Mouse (Mus musculus): ENCODE results near the gene Lrrc4b. TPM values are rescaled to one million over a fixed set of nuclear protein-coding genes. Genes with fewer than 3 reads are reported as not detected.

The Lrrc4b gene
- total and polyA plus RNA-seq, 3 experiments = 30.1 to 34.1 (median 33.2) TPM

GRCm38 (mm10) chr7:44475046-44475614, 46.3 kb downstream of the Lrrc4b start:
- Histone ChIP-seq H3K79me2 (replicated peaks; ENCODE audit: control insufficient read depth, insufficient read depth, low read length) (no peaks in the 10 kb centered on the region), H3K9ac (ENCODE audit: low read depth, low read length) (no peak overlapping the region), H3K4me1 (ENCODE audit: control insufficient read depth, insufficient read depth, low read length) (peaks cover 4% of the 10 kb centered on the region; the same call in 1 of the 2 replicates), H3K27ac (peak overlapping the region; percentile 92; the same call in 1 of the 2 replicates), H3K4me3 (no peak overlapping the region), H3K27me3 (ENCODE audit: control insufficient read depth, insufficient read depth, low read length) (no peaks in the 10 kb centered on the region), H3K36me3 (ENCODE audit: control insufficient read depth, insufficient read depth, low read length) (no peaks in the 10 kb centered on the region)
- TF ChIP-seq CTCF (IDR thresholded peaks at IDR 0.05) (no peak), POLR2A (IDR thresholded peaks at IDR 0.05; ENCODE audit: insufficient read depth, low read depth, low read length) (no peak; the same call in 1 of the 2 replicates), EP300 (IDR thresholded peaks at IDR 0.05; ENCODE audit: insufficient read depth, low read depth, low read length) (no peak)
- intact Hi-C loops (cut with DNase I) = no loop called here
- 22% methylated on average over 5 of the region's 5 CpGs for WGBS
- DNase-seq = peak in 1 of 2 experiments; percentile 35

GRCm38 (mm10) chr7:44482836-44483435, 54.1 kb downstream of the Lrrc4b start:
- Histone ChIP-seq H3K4me1 (ENCODE audit: control insufficient read depth, insufficient read depth, low read length) (no peaks in the 10 kb centered on the region), H3K9ac (ENCODE audit: low read depth, low read length) (no peak overlapping the region), H3K4me3 (no peak overlapping the region), H3K36me3 (ENCODE audit: control insufficient read depth, insufficient read depth, low read length) (no peaks in the 10 kb centered on the region), H3K79me2 (replicated peaks; ENCODE audit: control insufficient read depth, insufficient read depth, low read length) (no peaks in the 10 kb centered on the region), H3K27ac (no peak overlapping the region), H3K27me3 (ENCODE audit: control insufficient read depth, insufficient read depth, low read length) (no peaks in the 10 kb centered on the region)
- WGBS = 46% methylated on average over 3 of the region's 3 CpGs
- TF ChIP-seq CTCF (IDR thresholded peaks at IDR 0.05) (no peak), POLR2A (IDR thresholded peaks at IDR 0.05; ENCODE audit: insufficient read depth, low read depth, low read length) (no peak), EP300 (IDR thresholded peaks at IDR 0.05; ENCODE audit: insufficient read depth, low read depth, low read length) (no peak)
- intact Hi-C loops (cut with DNase I) = loop anchor here (5.0 kb wide), 1 partner anchor 36 kb away; no protein-coding TSS in a partner anchor
- no peak for DNase-seq

GRCm38 (mm10) chr7:44484109-44484508, 55.3 kb downstream of the Lrrc4b start:
- Histone ChIP-seq H3K4me1 (ENCODE audit: control insufficient read depth, insufficient read depth, low read length) (no peaks in the 10 kb centered on the region), H3K79me2 (replicated peaks; ENCODE audit: control insufficient read depth, insufficient read depth, low read length) (no peaks in the 10 kb centered on the region), H3K9ac (ENCODE audit: low read depth, low read length) (no peak overlapping the region), H3K27me3 (ENCODE audit: control insufficient read depth, insufficient read depth, low read length) (no peaks in the 10 kb centered on the region), H3K27ac (no peak overlapping the region), H3K4me3 (no peak overlapping the region), H3K36me3 (ENCODE audit: control insufficient read depth, insufficient read depth, low read length) (no peaks in the 10 kb centered on the region)
- DNase-seq = peak in 1 of 2 experiments; percentile 5
- 88% methylated on average over 1 of the region's 1 CpGs for WGBS
- TF ChIP-seq POLR2A (IDR thresholded peaks at IDR 0.05; ENCODE audit: insufficient read depth, low read depth, low read length) (no peak), CTCF (IDR thresholded peaks at IDR 0.05) (no peak), EP300 (IDR thresholded peaks at IDR 0.05; ENCODE audit: insufficient read depth, low read depth, low read length) (no peak)
- intact Hi-C loops (cut with DNase I) = loop anchor here (2.0 to 5.0 kb wide), 2 partner anchors 37 to 85 kb away; no protein-coding TSS in a partner anchor

- DNase-seq = peak; percentile 55 to 82
- TF ChIP-seq POLR2A (IDR thresholded peaks at IDR 0.05; ENCODE audit: insufficient read depth, low read depth, low read length) (no peak), EP300 (IDR thresholded peaks at IDR 0.05; ENCODE audit: insufficient read depth, low read depth, low read length) (peak; percentile 91; the same call in 1 of the 2 replicates)
- Histone ChIP-seq H3K9ac (ENCODE audit: low read depth, low read length) (no peak overlapping the region), H3K4me1 (ENCODE audit: control insufficient read depth, insufficient read depth, low read length) (no peaks in the 10 kb centered on the region), H3K4me3 (no peak overlapping the region), H3K27ac (no peak overlapping the region), H3K79me2 (replicated peaks; ENCODE audit: control insufficient read depth, insufficient read depth, low read length) (no peaks in the 10 kb centered on the region), H3K36me3 (ENCODE audit: control insufficient read depth, insufficient read depth, low read length) (no peaks in the 10 kb centered on the region), H3K27me3 (ENCODE audit: control insufficient read depth, insufficient read depth, low read length) (no peaks in the 10 kb centered on the region)
- 32% methylated on average over 5 of the region's 5 CpGs for WGBS
- intact Hi-C loops (cut with DNase I) = loop anchor here (2.0 to 5.0 kb wide), 2 partner anchors 38 to 86 kb away; no protein-coding TSS in a partner anchor
These were observed 56.2 kb downstream of the Lrrc4b start for GRCm38 (mm10) chr7:44484841-44485571.

DNA sequence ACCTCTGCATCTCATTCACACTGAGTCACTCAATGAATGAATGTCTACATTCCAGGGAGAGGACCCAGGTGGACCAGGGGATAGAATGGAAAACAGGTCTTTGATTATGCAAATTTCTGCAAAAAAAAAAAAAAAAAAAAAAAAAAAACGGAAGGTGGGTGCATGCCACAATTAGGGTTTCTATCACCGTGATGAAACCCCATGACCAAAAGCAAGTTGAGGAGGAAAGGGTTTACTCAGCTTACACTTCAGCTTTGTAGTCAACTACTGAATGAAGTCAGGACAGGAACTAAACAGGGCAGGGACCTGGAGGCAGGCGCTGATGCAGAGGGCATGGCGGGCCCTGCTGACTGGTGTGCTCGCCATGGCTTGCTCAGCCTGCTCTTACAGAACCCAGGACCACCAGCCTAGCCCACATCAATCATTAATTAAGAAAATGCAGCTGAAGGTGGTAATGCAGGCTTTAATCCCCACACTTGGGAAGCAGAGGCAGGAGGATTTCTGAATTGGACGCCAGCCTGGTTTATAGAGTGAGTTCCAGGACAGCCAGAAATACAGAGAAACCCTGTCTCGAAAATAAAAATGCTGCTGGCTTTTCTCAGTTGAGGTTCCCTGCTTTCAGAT, 56.9 kb downstream of the Lrrc4b start:
- WGBS = 68% methylated on average over 7 of the region's 7 CpGs
- H3K79me2 ChIP-seq (replicated peaks; ENCODE audit: control insufficient read depth, insufficient read depth, low read length) = no peaks in the 10 kb centered on the region
- DNase-seq = peak in 1 of 2 experiments; percentile 10
- intact Hi-C loops (cut with DNase I) = loop anchor here (2.0 kb wide), 2 partner anchors 87 to 223 kb away; no protein-coding TSS in a partner anchor
- no peaks in the 10 kb centered on the region for H3K27me3 ChIP-seq (ENCODE audit: control insufficient read depth, insufficient read depth, low read length)
- H3K4me3 ChIP-seq = no peak overlapping the region
- no peak overlapping the region for H3K27ac ChIP-seq
- no peaks in the 10 kb centered on the region for H3K4me1 ChIP-seq (ENCODE audit: control insufficient read depth, insufficient read depth, low read length)
- H3K9ac ChIP-seq (ENCODE audit: low read depth, low read length) = no peak overlapping the region
- no peak for TF ChIP-seq CTCF (IDR thresholded peaks at IDR 0.05)
- TF ChIP-seq EP300 (IDR thresholded peaks at IDR 0.05; ENCODE audit: insufficient read depth, low read depth, low read length) = no peak
- TF ChIP-seq POLR2A (IDR thresholded peaks at IDR 0.05; ENCODE audit: insufficient read depth, low read depth, low read length) = no peak
- H3K36me3 ChIP-seq (ENCODE audit: control insufficient read depth, insufficient read depth, low read length) = no peaks in the 10 kb centered on the region
